Mouse (Mus musculus) intestine, postnatal 0 days (tissue): ENCODE results near the gene Pard3b. TPM values are rescaled to one million over a fixed set of nuclear protein-coding genes. Genes with fewer than 3 reads are reported as not detected.

Experiments
- ATAC-seq: fragments of 200-750 bp; cut with Nextera tagmentation; 2 replicates; pipeline ENCODE4 v1.8.0; 2017; ENCODE audit warnings: mild to moderate bottlenecking, moderate TSS enrichment, moderate library complexity
- H3K27ac ChIP-seq: fragments of 300-500 bp; sonication (generic); 2 replicates; pipeline ENCODE4 v1.5.1; 2014; ENCODE audit warnings: mild to moderate bottlenecking, low read depth, low read length, moderate library complexity
- H3K27me3 ChIP-seq: fragments of 300-500 bp; sonication (generic); replicated peaks from 2 replicates; pipeline ENCODE4 v1.6.1; 2014; ENCODE audit warnings: low read length, mixed read lengths; ENCODE audit not compliant: control insufficient read depth, insufficient read depth
- H3K36me3 ChIP-seq: fragments of 300-500 bp; sonication (generic); 2 replicates; pipeline ENCODE4 v1.6.1; 2014; ENCODE audit warnings: mild to moderate bottlenecking, moderate library complexity; ENCODE audit not compliant: control insufficient read depth, insufficient read depth
- H3K4me1 ChIP-seq: fragments of 300-500 bp; sonication (generic); replicated peaks from 2 replicates; pipeline ENCODE4 v1.6.1; 2014; ENCODE audit warnings: antibody characterized with exemption, low read length, mixed read lengths; ENCODE audit not compliant: control insufficient read depth, insufficient read depth
- H3K4me2 ChIP-seq: fragments of 300-500 bp; sonication (generic); replicated peaks from 2 replicates; pipeline ENCODE4 v1.6.1; 2014; ENCODE audit warnings: low read depth, mild to moderate bottlenecking, moderate library complexity
- H3K4me3 ChIP-seq: fragments of 300-500 bp; sonication (generic); 2 replicates; pipeline ENCODE4 v1.5.1; 2014; ENCODE audit warnings: low read depth, low read length
- H3K9ac ChIP-seq: fragments of 300-500 bp; sonication (generic); 2 replicates; pipeline ENCODE4 v1.6.1; 2014; ENCODE audit warnings: mild to moderate bottlenecking, low read depth, low read length
- H3K9me3 ChIP-seq: fragments of 300-500 bp; sonication (generic); 2 replicates; pipeline ENCODE4 v1.6.1; 2016; ENCODE audit warnings: mixed run types; ENCODE audit not compliant: control insufficient read depth
- CTCF ChIP-seq: sonication (generic); IDR thresholded peaks from 2 replicates; pipeline ENCODE4 v1.5.1; 2016; ENCODE audit warnings: low read depth, mild to moderate bottlenecking, control low read depth, antibody characterized with exemption, moderate library complexity
- WGBS: fragments of 180-500 bp; shearing (Covaris S2); extraction: QIAGEN DNeasy Blood & Tissue Kit; methylation state at CpG from one replicate; pipeline ENCODE4 v1.1.7; 2014; 5-methylcytosine and 5-hydroxymethylcytosine counted together
- polyA plus RNA-seq: library from polyadenylated mRNA; unstranded; fragments of >200 nt; fragmentation: Nextera tagmentation; extraction: Ambion mirVana; gene quantifications from 2 replicates; pipeline ENCODE4 v1.2.1, GENCODE M21; 2015

Pard3b gene
- polyA plus RNA-seq = 17.2 and 20.1 TPM in 2 replicates

DNA sequence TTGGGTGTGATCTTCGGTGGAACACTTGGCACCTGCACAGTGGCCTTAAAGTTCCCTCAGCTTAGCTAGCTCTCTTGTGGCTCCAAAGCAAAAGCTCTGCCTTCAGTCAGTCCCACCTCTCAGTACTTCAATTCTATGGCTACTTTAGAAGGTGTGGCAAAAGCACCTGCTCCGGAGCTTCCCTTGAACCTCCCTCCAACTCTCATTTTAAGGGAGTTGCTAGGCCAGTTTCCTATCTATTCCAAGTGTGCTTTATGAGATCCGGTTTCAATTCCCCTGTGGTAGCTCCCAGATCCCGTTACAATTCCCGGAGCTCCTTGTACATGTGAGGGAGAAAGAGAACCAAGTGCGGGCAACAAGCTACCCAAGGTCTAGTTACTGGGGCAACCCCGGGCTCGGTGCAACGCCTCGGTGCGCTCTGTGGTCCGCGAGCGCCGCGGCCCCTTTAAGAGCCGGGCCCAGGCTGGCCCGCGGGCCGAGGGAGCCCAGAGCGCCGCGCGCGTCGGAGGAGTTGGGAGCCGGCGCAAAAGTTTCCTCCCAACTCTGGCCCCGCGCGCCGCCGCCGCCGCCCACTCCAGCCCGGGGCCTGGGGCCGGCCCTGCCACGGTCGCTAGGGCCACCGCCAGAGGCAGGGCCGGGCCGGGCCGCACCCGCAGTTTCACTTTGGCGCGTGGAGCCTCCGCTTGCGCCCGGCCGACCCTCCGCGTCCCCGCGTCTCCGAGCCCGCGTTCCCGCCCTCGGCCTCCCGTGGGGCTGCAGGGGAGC, at the start of gene Pard3b:
TSS of gene Pard3b (plus strand) at position 478 of the 765 bp plus-strand sequence.
- peak within 1 kb of the TSS; percentile 95 for H3K4me2 ChIP-seq
- H3K27me3 ChIP-seq = no peaks in the 10 kb centered on the region
- peak; percentile 15; the same call in 1 of the 2 replicates for TF ChIP-seq CTCF
- WGBS = 1% methylated on average over 58 of the region's 60 CpGs
- peak; percentile 86 for ATAC-seq
- no peaks in the 10 kb centered on the region for H3K4me1 ChIP-seq
- H3K9me3 ChIP-seq = no peaks in the 10 kb centered on the region
- H3K9ac ChIP-seq = peak within 1 kb of the TSS; percentile 89
- H3K27ac ChIP-seq = peak within 1 kb of the TSS; percentile 91
- H3K36me3 ChIP-seq = no peaks in the 10 kb centered on the region
- H3K4me3 ChIP-seq = peak within 1 kb of the TSS; percentile 95

DNA sequence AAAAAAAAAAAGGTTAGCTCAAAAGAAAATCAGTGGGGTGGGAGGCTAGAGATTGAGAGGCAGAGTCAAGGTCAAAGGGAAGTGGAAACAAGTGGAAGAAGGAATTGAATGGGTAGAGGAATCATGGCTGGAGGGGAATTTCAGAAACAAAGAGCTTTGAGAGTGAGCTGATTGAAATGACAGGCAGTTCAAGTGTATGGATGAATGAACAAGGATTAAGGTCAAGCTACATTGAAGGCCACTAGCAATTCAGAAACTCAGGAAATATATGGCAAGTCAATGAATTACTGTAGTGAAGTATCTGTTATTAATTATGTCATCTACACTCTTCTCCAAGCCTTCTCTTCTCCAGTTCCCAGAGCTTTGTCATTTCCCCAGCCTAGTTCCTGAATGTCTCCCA, 22.4 kb upstream of the Pard3b start:
- H3K9ac ChIP-seq = no peak overlapping the region

DNA sequence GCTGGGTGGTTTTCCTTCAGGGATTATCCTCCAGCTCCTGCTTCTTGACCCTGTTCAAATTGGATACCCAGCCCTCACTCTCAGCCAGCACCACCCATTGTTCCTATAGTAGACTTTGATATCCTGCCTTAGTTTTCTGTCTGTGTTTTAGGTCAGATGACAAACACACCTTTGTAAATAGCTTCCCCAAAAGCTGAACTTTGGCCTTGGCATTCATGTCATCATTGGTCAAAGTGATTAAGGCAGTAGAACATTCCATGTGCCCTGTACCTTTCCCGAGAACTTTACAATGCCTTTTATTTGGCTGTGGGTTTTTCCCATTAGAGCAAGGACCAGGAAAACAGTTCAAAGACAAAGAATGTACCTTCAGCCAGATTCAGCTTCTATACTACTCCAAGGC, 18.0 kb upstream of the Pard3b start:
- Histone ChIP-seq H3K4me1 (no peaks in the 10 kb centered on the region), H3K36me3 (no peaks in the 10 kb centered on the region), H3K27me3 (no peaks in the 10 kb centered on the region), H3K4me3 (no peak overlapping the region), H3K4me2 (no peak overlapping the region), H3K9me3 (no peaks in the 10 kb centered on the region), H3K9ac (no peak overlapping the region), H3K27ac (no peak overlapping the region)
- no peak for TF ChIP-seq CTCF
- 26% methylated on average over 1 of the region's 1 CpGs for WGBS
- ATAC-seq = no peak

More for the DNA sequence above, 22.4 kb upstream of the Pard3b start:
- H3K36me3 ChIP-seq = no peaks in the 10 kb centered on the region
- no peak overlapping the region for H3K4me2 ChIP-seq
- no peaks in the 10 kb centered on the region for H3K4me1 ChIP-seq
- H3K9me3 ChIP-seq = no peaks in the 10 kb centered on the region
- no peaks in the 10 kb centered on the region for H3K27me3 ChIP-seq
- TF ChIP-seq CTCF = no peak
- no peak for ATAC-seq
- no peak overlapping the region for H3K4me3 ChIP-seq
- no peak overlapping the region for H3K27ac ChIP-seq

DNA sequence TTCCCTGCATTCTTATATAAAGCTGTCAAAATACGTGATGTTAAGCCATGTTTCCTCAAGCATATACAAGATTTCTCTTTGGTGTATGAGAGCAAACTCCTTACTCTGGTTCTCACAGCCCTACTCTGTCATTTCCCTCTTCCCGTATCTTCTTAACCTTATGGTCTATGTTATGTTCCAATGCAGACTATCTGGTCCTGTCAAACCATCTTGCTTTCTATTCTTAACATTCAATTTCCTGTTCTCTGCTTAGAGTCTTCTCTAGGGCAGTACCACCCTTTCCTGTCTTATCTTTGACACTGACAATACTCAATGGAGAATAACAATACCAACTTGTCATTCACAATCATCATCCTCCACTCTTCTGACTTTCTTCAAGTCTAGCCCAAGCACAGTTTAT, 8.8 kb upstream of the Pard3b start:
- no peaks in the 10 kb centered on the region for H3K4me1 ChIP-seq
- no peak overlapping the region for H3K4me2 ChIP-seq
- no peaks in the 10 kb centered on the region for H3K36me3 ChIP-seq
- H3K27me3 ChIP-seq = no peaks in the 10 kb centered on the region
- TF ChIP-seq CTCF = no peak
- no peak overlapping the region for H3K9ac ChIP-seq
- H3K4me3 ChIP-seq = no peak overlapping the region
- no peak overlapping the region for H3K27ac ChIP-seq
- WGBS = 91% methylated on average over 2 of the region's 2 CpGs
- no peak for ATAC-seq
- H3K9me3 ChIP-seq = no peaks in the 10 kb centered on the region

DNA sequence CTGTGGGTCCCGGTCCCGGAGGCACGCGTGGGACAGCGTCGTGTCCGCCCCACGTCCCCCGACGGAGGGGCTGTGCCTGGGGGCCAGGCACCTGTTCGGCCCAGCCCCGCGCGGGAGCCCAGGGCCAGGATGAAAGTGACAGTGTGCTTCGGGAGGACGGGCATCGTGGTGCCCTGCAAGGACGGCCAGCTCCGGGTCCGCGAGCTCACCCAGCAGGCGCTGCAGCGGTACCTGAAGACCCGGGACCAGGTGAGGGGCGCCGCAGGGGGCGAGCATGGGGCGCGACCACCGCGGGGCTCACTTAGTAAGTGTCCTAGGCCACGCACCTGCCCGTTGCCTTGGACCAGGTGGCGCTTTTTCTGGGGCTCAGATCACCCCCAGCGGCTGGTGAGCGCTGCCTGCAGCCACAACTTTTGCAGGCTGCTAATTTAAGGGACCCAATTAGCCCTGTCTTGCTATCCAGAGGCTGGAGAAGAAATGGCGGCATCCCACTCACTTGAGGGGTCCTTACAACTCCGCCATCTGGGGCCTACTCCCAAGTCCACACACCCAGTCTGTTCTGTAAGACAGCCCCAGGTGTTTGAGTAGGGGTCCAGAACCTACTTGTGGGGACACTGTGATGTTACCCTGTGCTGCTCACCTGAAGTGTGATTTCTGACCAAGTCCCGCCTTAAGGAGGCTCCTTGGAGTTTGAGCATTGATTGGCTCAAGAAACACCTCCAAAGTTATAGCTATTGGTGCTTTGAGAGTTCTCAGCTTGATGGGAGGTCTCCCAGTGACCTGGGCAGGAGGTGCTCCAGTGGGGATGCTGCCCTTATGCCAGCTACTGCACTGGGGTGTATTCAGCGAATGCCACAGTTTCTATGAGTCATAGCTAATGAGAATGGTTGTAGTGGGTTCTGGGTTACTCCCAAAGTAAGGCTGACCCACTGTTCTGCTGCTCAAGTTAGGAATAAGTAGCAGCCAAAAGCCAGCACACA, 780 bp downstream of the Pard3b start:
- ATAC-seq = peak; percentile 60
- H3K4me2 ChIP-seq = peak overlapping the region; percentile 95
- peak overlapping the region; percentile 91 for H3K27ac ChIP-seq
- H3K4me1 ChIP-seq = peaks cover under 1% of the 10 kb centered on the region; the same call in 1 of the 2 replicates
- 2% methylated on average over 40 of the region's 40 CpGs for WGBS
- no peaks in the 10 kb centered on the region for H3K36me3 ChIP-seq
- peak overlapping the region; percentile 95 for H3K4me3 ChIP-seq
- TF ChIP-seq CTCF = no peak; the same call in 1 of the 2 replicates
- H3K9me3 ChIP-seq = no peaks in the 10 kb centered on the region
- no peaks in the 10 kb centered on the region for H3K27me3 ChIP-seq
- H3K9ac ChIP-seq = peak overlapping the region; percentile 89

DNA sequence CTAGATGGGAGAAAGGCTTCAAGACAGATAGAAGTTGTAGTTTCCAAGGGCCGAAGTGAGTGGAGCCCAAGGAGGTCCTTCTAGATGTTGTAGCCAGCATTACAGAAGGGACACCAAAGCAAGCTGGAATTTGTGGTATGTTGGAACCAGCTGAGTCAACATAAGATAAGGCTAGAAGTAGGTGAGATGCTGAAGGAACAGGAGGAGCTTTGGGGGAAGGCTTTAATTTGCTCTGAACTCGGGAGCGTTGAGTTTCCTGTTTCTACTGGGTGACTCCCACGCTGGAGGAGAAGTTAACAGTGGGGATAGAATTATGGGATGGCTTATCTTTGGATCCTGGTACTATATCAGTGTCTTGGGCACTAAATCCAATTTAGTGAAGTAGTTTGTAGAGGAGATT, 3.3 kb downstream of the Pard3b start:
- Histone ChIP-seq H3K4me2 (no peak overlapping the region), H3K9ac (no peak overlapping the region), H3K9me3 (no peaks in the 10 kb centered on the region), H3K4me3 (no peak overlapping the region), H3K4me1 (peaks cover 5% of the 10 kb centered on the region; the same call in 1 of the 2 replicates), H3K36me3 (no peaks in the 10 kb centered on the region), H3K27ac (no peak overlapping the region), H3K27me3 (no peaks in the 10 kb centered on the region)
- 34% methylated on average over 4 of the region's 4 CpGs for WGBS
- no peak for ATAC-seq
- TF ChIP-seq CTCF = no peak
